Mouse (Mus musculus): Measurements from ENCODE around the gene Picalm. TPM values are rescaled to one million over a fixed set of nuclear protein-coding genes. Genes with fewer than 3 reads are reported as not detected.

Gene Picalm
- polyA plus RNA-seq, 1 experiment: 99.3 TPM

- 45% methylated on average over 8 of the region's 8 CpGs for WGBS
- Histone ChIP-seq H3K4me1 (ENCODE audit: control insufficient read depth, insufficient read depth, low read length) (peaks cover 33% of the 10 kb centered on the region), H3K36me3 (ENCODE audit: control insufficient read depth, insufficient read depth, low read length) (no peaks in the 10 kb centered on the region), H3K27ac (ENCODE audit: insufficient read depth, low read depth, low read length) (peak overlapping the region; percentile 97), H3K4me3 (ENCODE audit: insufficient read depth, low read depth, low read length) (no peak overlapping the region), H3K27me3 (replicated peaks; ENCODE audit: control insufficient read depth, insufficient read depth, low read length) (no peaks in the 10 kb centered on the region)
- TF ChIP-seq CTCF (conservative IDR thresholded peaks at IDR 0.05; ENCODE audit: insufficient read depth, insufficient read length, low read depth, low read length): no peak
- TF ChIP-seq POLR2A (IDR thresholded peaks at IDR 0.05; ENCODE audit: low read depth, low read length): peak; percentile 13
- DNase-seq: peak; percentile 71
These were observed 37.3 kb upstream of the Picalm start for GRCm38 (mm10) chr7:90092452-90093450.

DNA sequence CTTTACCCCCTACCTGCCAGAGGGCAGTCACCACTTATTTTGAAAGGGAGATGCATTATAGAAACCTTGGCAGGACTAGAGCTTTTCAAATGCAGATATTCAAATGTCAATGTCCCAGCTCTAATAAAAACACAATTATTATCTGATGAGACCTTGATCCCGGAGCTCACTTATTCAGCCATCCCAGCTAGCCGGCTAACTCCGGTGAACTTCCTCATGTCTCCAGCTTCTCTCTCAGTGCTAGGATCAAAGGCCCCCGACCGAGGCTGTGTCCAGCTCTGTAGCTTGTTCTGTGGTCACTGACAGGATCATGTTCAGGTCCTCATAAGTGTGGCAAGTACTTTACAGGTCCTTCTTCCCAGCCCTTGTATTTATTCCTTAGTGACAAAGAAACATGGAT lies 34.9 kb upstream of the Picalm start:
- 56% methylated on average over 5 of the region's 5 CpGs for WGBS
- no peak for TF ChIP-seq CTCF (conservative IDR thresholded peaks at IDR 0.05; ENCODE audit: insufficient read depth, insufficient read length, low read depth, low read length)
- TF ChIP-seq POLR2A (IDR thresholded peaks at IDR 0.05; ENCODE audit: low read depth, low read length): no peak
- Histone ChIP-seq H3K4me1 (ENCODE audit: control insufficient read depth, insufficient read depth, low read length) (peaks cover 33% of the 10 kb centered on the region), H3K4me3 (ENCODE audit: insufficient read depth, low read depth, low read length) (no peak overlapping the region), H3K27ac (ENCODE audit: insufficient read depth, low read depth, low read length) (no peak overlapping the region), H3K27me3 (replicated peaks; ENCODE audit: control insufficient read depth, insufficient read depth, low read length) (no peaks in the 10 kb centered on the region), H3K36me3 (ENCODE audit: control insufficient read depth, insufficient read depth, low read length) (no peaks in the 10 kb centered on the region)
- DNase-seq: no peak

GRCm38 (mm10) chr7:90095766-90096372 lies 34.1 kb upstream of the Picalm start:
- H3K27ac ChIP-seq (ENCODE audit: insufficient read depth, low read depth, low read length): no peak overlapping the region
- peak; percentile 65 for DNase-seq
- TF ChIP-seq POLR2A (IDR thresholded peaks at IDR 0.05; ENCODE audit: low read depth, low read length): no peak
- TF ChIP-seq CTCF (conservative IDR thresholded peaks at IDR 0.05; ENCODE audit: insufficient read depth, insufficient read length, low read depth, low read length): no peak
- WGBS: 60% methylated on average over 6 of the region's 6 CpGs
- no peaks in the 10 kb centered on the region for H3K27me3 ChIP-seq (replicated peaks; ENCODE audit: control insufficient read depth, insufficient read depth, low read length)
- H3K4me3 ChIP-seq (ENCODE audit: insufficient read depth, low read depth, low read length): no peak overlapping the region
- H3K4me1 ChIP-seq (ENCODE audit: control insufficient read depth, insufficient read depth, low read length): peaks cover 33% of the 10 kb centered on the region
- H3K36me3 ChIP-seq (ENCODE audit: control insufficient read depth, insufficient read depth, low read length): no peaks in the 10 kb centered on the region

DNA sequence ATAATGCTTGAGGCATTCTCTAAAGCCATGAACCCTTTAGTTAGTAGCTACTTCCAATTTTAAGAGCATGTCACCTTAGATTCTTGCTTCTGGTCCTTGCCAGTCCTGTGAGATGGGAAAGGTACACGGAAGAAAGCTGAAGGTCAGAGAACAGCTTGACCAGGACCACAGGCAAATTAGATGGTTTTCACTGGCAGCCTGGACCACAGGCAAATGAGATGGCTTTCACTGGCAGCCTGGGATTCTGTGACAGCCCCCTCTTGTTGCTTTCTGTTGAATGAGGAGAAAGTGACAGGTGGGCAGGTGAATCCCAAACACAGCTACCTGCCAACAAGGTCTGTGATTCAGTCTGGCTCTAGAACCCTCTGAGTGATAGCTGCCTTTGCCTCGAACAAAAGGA lies 33.4 kb upstream of the Picalm start:
- 55% methylated on average over 2 of the region's 2 CpGs for WGBS
- no peaks in the 10 kb centered on the region for H3K27me3 ChIP-seq (replicated peaks; ENCODE audit: control insufficient read depth, insufficient read depth, low read length)
- no peak overlapping the region for H3K27ac ChIP-seq (ENCODE audit: insufficient read depth, low read depth, low read length)
- H3K36me3 ChIP-seq (ENCODE audit: control insufficient read depth, insufficient read depth, low read length): no peaks in the 10 kb centered on the region
- H3K4me1 ChIP-seq (ENCODE audit: control insufficient read depth, insufficient read depth, low read length): peaks cover 32% of the 10 kb centered on the region
- no peak overlapping the region for H3K4me3 ChIP-seq (ENCODE audit: insufficient read depth, low read depth, low read length)
- TF ChIP-seq POLR2A (IDR thresholded peaks at IDR 0.05; ENCODE audit: low read depth, low read length) (no peak), CTCF (conservative IDR thresholded peaks at IDR 0.05; ENCODE audit: insufficient read depth, insufficient read length, low read depth, low read length) (no peak)
- DNase-seq: no peak

DNA sequence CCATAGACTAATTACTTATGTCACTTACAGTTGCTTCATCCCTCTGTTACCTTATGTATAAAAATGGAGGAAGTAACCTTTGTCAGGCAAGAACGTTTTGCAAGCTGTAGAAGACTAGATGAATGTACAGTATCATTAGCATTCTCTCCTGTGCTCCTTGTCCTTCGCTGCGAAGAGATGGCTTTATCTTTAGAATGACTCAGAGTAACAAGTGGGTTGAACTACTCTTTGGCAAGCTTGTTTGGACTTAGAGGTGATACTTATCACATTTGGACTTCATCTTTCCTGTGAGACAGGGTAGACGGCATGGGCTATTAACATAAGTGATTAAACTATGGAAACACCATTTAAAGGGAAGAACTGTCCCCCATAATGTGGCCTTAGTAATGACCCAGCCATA lies 31.8 kb upstream of the Picalm start:
- Histone ChIP-seq H3K4me3 (ENCODE audit: insufficient read depth, low read depth, low read length) (no peak overlapping the region), H3K27ac (ENCODE audit: insufficient read depth, low read depth, low read length) (no peak overlapping the region), H3K4me1 (ENCODE audit: control insufficient read depth, insufficient read depth, low read length) (peaks cover 20% of the 10 kb centered on the region), H3K27me3 (replicated peaks; ENCODE audit: control insufficient read depth, insufficient read depth, low read length) (no peaks in the 10 kb centered on the region), H3K36me3 (ENCODE audit: control insufficient read depth, insufficient read depth, low read length) (no peaks in the 10 kb centered on the region)
- no peak for TF ChIP-seq POLR2A (IDR thresholded peaks at IDR 0.05; ENCODE audit: low read depth, low read length)
- no peak for TF ChIP-seq CTCF (conservative IDR thresholded peaks at IDR 0.05; ENCODE audit: insufficient read depth, insufficient read length, low read depth, low read length)
- 89% methylated on average over 4 of the region's 4 CpGs for WGBS
- DNase-seq: no peak

DNA sequence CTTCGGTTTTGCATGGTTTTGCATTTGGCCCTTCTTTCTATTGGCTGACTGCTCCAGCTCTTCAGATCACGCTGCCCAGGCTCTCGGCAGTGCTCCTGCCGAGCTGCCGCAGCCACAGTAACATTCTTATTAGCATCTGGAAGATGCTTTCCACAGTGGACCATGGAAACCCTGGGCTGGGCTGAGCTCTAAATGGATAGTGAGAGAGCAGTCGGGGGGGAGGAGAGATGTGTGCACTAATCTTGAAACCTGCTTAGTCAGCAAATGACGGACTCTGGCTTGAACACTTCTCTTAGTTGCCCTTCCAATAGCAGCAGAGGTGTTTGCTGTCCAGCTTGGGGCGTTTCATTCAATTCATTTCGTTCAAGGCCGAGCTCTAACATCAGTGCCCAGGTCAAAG lies 30.8 kb upstream of the Picalm start:
- H3K4me1 ChIP-seq (ENCODE audit: control insufficient read depth, insufficient read depth, low read length): peaks cover 13% of the 10 kb centered on the region; the same call in 1 of the 2 replicates
- WGBS: 73% methylated on average over 10 of the region's 10 CpGs
- H3K27me3 ChIP-seq (replicated peaks; ENCODE audit: control insufficient read depth, insufficient read depth, low read length): no peaks in the 10 kb centered on the region
- no peak overlapping the region for H3K27ac ChIP-seq (ENCODE audit: insufficient read depth, low read depth, low read length)
- no peak for DNase-seq
- no peaks in the 10 kb centered on the region for H3K36me3 ChIP-seq (ENCODE audit: control insufficient read depth, insufficient read depth, low read length)
- TF ChIP-seq CTCF (conservative IDR thresholded peaks at IDR 0.05; ENCODE audit: insufficient read depth, insufficient read length, low read depth, low read length) (no peak), POLR2A (IDR thresholded peaks at IDR 0.05; ENCODE audit: low read depth, low read length) (no peak)
- no peak overlapping the region for H3K4me3 ChIP-seq (ENCODE audit: insufficient read depth, low read depth, low read length)

- no peaks in the 10 kb centered on the region for H3K27me3 ChIP-seq (replicated peaks; ENCODE audit: control insufficient read depth, insufficient read depth, low read length)
- H3K4me1 ChIP-seq (ENCODE audit: control insufficient read depth, insufficient read depth, low read length): peaks cover 4% of the 10 kb centered on the region; the same call in 1 of the 2 replicates
- H3K27ac ChIP-seq (ENCODE audit: insufficient read depth, low read depth, low read length): no peak overlapping the region
- DNase-seq: peak; percentile 64
- TF ChIP-seq CTCF (conservative IDR thresholded peaks at IDR 0.05; ENCODE audit: insufficient read depth, insufficient read length, low read depth, low read length) (no peak), POLR2A (IDR thresholded peaks at IDR 0.05; ENCODE audit: low read depth, low read length) (no peak)
- H3K36me3 ChIP-seq (ENCODE audit: control insufficient read depth, insufficient read depth, low read length): no peaks in the 10 kb centered on the region
- 57% methylated on average over 3 of the region's 3 CpGs for WGBS
- H3K4me3 ChIP-seq (ENCODE audit: insufficient read depth, low read depth, low read length): no peak overlapping the region
These were observed 29.3 kb upstream of the Picalm start for GRCm38 (mm10) chr7:90100614-90101160.
